Mouse (Mus musculus) left cerebral cortex, postnatal 14 days (tissue): Measurements from ENCODE around the gene Flt4. TPM values are rescaled to one million over a fixed set of nuclear protein-coding genes. Genes with fewer than 3 reads are reported as not detected.
"Not testable (repeated sequence)": the region's sequence is repeated elsewhere in the genome, so short reads cannot be mapped to it uniquely, and the experiment has no call there.

Experiments
- DNase-seq, 2 experiments: peaks; one replicate each; pipeline ENCODE4 v3.0.0; 2021 to 2022; ENCODE audit warnings: low spot score in 2 of 2, mixed read lengths in 1 of 2
- intact Hi-C: fragments of 180-260 bp; cut with DNase I; formaldehyde crosslinking; loops from one replicate; pipeline ENCODE4 v1.15.1; 2025
- long read RNA-seq, 2 experiments: library from polyadenylated mRNA; stranded (forward); transcript quantifications; one replicate each; pipeline ENCODE4 v2.0.0; 2021
- total RNA-seq, 2 experiments: library from RNA; stranded (reverse); gene quantifications; 2 replicates each; pipeline ENCODE4 v1.2.3; 2021

The Flt4 gene
- 1 to 10 TPM; 3.2 to 3.6 TPM for total RNA-seq
- long read RNA-seq, experiment 1, partial matches to known transcripts, result 1 of 1 reads
- long read RNA-seq, experiment 1, other reads (novel, unspliced or antisense), result 0 of 1 reads
- long read RNA-seq, experiment 2, partial matches to known transcripts, result 2 of 2 reads
- long read RNA-seq, experiment 2, other reads (novel, unspliced or antisense), result 0 of 2 reads

DNA sequence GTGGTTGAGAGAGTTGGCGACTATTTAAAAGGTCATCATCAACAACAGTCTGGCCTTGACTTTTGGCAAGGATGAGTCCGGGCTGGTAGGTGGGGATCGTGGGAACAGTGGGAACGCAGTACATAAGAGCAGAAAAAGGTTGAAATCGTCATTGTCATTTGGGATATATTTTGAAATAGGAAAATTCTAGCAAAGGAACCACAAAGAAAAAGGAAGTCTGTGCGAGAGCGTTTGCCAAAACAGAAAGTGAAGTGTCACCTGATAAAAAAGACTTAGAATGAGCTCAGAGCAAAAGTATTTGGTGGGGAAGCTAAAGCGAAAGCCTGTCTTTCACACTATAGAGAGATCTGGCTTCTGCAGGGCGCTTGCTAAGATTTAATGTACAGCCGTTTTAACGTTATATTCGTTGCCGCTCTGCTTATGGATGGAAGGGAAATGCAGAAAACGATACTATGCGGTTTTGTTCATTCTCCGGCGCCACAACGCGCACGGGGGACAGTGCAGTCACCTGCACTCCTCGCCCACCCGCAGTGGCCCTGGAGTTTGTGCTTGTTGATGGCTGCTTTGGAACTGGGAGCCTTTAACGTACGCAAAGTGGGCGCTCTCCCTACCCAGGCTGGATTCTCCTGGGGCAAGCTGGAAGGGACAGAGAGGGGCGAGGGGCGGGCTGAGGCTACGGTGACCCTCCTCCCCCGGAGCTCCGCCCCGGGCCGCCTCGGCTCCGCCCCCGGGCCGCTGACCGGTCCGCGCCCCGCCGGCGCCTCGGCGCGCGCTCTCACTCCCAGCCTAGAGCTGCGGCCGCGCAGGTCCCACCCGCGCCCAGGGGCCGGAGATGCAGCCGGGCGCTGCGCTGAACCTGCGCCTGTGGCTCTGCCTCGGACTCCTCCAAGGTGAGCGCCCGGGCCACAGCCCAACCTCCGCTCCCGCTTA, at the start of gene Flt4:
Flt4 (plus strand) TSS at position 326 of the 930 bp plus-strand sequence.
- intact Hi-C loops, DNase-seq: not testable (repeated sequence)

GRCm38 (mm10) chr11:49575054-49575453, 34.0 kb upstream of the Flt4 start:
- DNase-seq, intact Hi-C loops: not testable (repeated sequence)

GRCm38 (mm10) chr11:49580452-49580851, 28.6 kb upstream of the Flt4 start:
- intact Hi-C loops, result not testable (repeated sequence)

DNA sequence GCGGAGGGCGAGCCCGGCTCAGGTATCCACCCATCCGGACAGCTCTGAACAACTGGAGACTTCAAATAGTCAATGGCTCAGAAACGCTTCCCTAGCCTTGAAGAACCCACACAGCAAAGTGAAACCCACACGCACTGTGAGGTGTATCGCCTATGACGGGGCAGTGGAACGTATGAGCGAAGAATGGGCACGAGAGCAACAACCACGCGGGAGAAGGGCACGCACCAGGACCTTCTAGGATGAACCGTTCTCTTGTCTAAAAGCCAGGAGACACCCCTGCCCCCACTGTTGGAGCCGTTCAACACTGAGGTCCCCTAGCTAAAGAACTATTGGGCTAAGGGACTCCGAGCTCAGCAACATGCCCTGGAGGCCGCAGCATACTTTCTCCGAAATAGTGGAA, 18.9 kb upstream of the Flt4 start:
- no peak for DNase-seq
- intact Hi-C loops, result no loop called here

More at GRCm38 (mm10) chr11:49580452-49580851, 28.6 kb upstream of the Flt4 start:
- not testable (repeated sequence) for DNase-seq

- intact Hi-C loops, DNase-seq: not testable (repeated sequence)
Measured at GRCm38 (mm10) chr11:49597149-49597548, 11.9 kb upstream of the Flt4 start.

- DNase-seq, intact Hi-C loops: not testable (repeated sequence)
Measured at GRCm38 (mm10) chr11:49608306-49608705, 757 bp upstream of the Flt4 start.

GRCm38 (mm10) chr11:49609868-49610824, 1.1 kb downstream of the Flt4 start:
- DNase-seq, intact Hi-C loops: not testable (repeated sequence)

DNA sequence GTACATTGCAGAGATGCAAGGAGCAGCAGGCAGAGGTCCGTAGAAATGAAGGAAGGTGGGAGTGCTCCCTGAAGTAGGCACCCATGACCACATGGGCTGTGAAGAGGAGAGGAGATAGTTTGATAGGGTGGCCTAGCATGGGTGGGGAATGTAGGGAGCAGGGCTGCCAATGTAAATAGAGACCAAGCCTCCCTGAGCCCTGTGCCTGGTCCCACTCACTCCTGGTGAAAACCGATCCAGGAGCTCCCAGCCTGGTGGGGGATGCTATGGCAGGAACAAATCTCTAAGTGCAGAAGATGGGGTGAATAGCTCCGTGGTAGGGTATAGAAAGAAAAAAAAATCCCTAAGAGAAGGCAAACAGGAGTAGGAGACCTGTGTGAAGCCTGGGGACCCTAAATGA, 2.3 kb downstream of the Flt4 start:
- intact Hi-C loops, DNase-seq: not testable (repeated sequence)

DNA sequence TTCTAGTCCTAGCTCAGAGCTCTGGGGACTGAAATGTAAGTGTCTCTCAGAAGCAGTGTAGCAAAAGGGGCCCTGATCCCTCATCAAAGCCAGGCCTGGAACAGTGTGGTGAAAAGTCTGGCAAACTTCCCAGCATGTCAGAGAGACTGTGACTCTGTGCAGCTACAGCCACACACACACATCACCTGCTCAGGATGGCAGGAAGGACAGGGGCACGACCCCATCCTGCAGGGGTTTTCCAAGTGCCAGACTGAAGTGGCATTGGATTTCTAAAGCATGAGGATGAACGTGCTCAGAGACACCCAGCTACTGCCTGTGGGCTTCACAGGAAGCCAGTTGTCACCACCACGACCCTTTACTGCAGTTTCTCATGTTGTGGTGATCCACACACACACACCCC, 3.1 kb downstream of the Flt4 start:
- no peak for DNase-seq
- intact Hi-C loops, result no loop called here

GRCm38 (mm10) chr11:49613349-49613748, 4.3 kb downstream of the Flt4 start:
- DNase-seq, result no peak
- intact Hi-C loops, result no loop called here

GRCm38 (mm10) chr11:49615856-49616725, 7.0 kb downstream of the Flt4 start:
- no peak for DNase-seq
- intact Hi-C loops, result no loop called here

GRCm38 (mm10) chr11:49618476-49618875, 9.4 kb downstream of the Flt4 start:
- no peak for DNase-seq
- intact Hi-C loops, result no loop called here

DNA sequence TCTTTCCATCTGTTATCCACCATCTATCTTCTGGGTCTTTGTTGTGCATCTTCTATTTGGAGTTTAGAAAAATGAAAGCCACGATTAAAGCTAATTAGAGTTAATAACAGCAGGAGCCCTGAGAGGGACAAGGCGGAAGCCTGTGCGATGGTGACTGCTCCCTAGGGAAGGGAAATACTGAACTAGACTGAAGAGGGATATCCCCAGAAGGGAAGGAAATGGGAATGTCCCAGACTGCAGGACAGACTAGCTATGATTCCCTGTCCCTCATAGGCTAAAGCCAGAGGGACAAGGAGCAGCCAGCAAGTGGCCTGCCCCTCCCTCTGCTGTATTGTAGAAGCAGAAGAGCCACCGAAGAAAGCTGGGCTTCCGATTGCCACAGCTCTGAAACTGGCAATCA, 12.9 kb downstream of the Flt4 start:
- intact Hi-C loops, result no loop called here
- no peak for DNase-seq

GRCm38 (mm10) chr11:49624156-49624555, 15.1 kb downstream of the Flt4 start:
- DNase-seq, result no peak
- intact Hi-C loops, result no loop called here

- intact Hi-C loops, result no loop called here
- DNase-seq, result no peak
Measured at GRCm38 (mm10) chr11:49625863-49626262, 16.8 kb downstream of the Flt4 start.

DNA sequence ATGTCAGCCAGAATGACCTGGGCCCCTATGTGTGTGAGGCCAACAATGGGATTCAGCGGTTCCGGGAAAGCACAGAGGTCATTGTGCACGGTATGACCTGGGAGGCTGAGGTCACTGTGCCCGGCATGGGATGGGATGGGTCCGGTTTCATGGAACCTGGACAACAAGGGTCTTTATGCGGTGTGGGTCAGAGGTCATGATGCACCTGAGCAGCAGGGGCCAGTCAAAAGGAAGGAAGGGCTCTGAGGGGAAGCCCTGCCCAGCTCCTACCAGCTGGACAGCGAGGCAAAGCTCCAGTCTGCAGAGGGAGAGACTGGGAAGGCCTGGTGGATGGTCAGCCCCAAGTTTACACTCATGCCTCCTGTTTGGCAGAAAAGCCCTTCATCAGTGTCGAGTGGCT, 17.7 kb downstream of the Flt4 start:
- no peak for DNase-seq
- intact Hi-C loops, result no loop called here

DNA sequence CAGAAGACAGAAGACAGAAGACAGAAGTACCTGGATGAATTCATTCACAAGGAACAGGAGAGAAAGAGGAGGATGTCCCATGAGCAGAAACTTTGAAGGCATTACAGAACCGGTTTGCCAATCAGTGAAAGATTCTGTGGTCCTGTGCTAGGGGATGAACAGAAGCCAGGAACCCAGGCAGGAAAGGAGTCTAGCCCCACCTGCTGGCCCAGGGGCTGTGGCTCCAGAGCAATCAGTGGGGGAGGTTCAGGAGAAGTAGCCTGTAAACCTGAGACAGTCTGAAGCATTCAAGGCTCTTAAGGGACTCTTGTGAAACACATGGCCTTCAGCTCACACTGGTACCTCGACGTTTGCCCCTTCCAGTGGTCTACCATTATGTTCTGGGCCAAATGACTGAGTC, 22.1 kb downstream of the Flt4 start:
- no peak for DNase-seq
- intact Hi-C loops, result no loop called here

GRCm38 (mm10) chr11:49632256-49632655, 23.2 kb downstream of the Flt4 start:
- intact Hi-C loops, result no loop called here

GRCm38 (mm10) chr11:49634101-49634500, 25.0 kb downstream of the Flt4 start:
- intact Hi-C loops, result no loop called here
- no peak for DNase-seq

More at GRCm38 (mm10) chr11:49632256-49632655, 23.2 kb downstream of the Flt4 start:
- DNase-seq, result no peak
